Mouse (Mus musculus): ENCODE results near the gene Aldh4a1. TPM values are rescaled to one million over a fixed set of nuclear protein-coding genes. Genes with fewer than 3 reads are reported as not detected.

Gene Aldh4a1
- polyA plus RNA-seq, 1 experiment from 2014 or later, result 27.0 TPM

DNA sequence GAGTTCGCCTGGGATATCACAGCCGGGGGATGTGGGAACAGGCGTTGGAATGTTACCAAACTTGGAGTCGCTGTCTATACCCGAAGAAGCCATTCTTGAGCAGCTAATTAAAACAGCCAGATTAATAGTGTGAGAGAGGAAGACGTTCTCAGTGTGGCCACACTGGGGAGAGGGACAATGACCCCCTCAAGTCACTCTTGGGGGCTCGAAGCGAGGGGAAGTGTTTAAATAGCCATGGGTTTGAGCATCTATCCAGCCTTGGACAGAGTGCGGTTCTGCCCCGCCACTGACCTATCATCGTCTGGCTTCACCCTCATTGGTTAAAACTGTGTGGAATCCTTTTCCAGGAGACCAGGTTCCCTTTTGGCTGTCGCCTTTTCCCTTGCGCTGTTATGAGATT is 24.3 kb upstream of the Aldh4a1 start:
- no peaks in the 10 kb centered on the region for H3K27me3 ChIP-seq (ENCODE audit: control insufficient read depth, insufficient read depth, low read depth, low read length)
- no peaks in the 10 kb centered on the region for H3K36me3 ChIP-seq (ENCODE audit: control insufficient read depth, insufficient read depth, low read length)
- peaks cover 42% of the 10 kb centered on the region for H3K4me1 ChIP-seq (ENCODE audit: control insufficient read depth, insufficient read depth, low read length)
- H3K27ac ChIP-seq (ENCODE audit: low read length), result peak overlapping the region; percentile 77
- H3K9ac ChIP-seq (ENCODE audit: low read depth, low read length), result no peak overlapping the region; the same call in 1 of the 2 replicates
- no peak for ATAC-seq
- 36% methylated on average over 13 of the region's 13 CpGs for WGBS
- H3K9me3 ChIP-seq (replicated peaks; ENCODE audit: control insufficient read depth, low read length, poor library complexity, severe bottlenecking), result no peaks in the 10 kb centered on the region
- no peak overlapping the region for H3K4me3 ChIP-seq (ENCODE audit: low read depth, low read length)
- peak overlapping the region; percentile 49 for H3K4me2 ChIP-seq (ENCODE audit: low read length)

DNA sequence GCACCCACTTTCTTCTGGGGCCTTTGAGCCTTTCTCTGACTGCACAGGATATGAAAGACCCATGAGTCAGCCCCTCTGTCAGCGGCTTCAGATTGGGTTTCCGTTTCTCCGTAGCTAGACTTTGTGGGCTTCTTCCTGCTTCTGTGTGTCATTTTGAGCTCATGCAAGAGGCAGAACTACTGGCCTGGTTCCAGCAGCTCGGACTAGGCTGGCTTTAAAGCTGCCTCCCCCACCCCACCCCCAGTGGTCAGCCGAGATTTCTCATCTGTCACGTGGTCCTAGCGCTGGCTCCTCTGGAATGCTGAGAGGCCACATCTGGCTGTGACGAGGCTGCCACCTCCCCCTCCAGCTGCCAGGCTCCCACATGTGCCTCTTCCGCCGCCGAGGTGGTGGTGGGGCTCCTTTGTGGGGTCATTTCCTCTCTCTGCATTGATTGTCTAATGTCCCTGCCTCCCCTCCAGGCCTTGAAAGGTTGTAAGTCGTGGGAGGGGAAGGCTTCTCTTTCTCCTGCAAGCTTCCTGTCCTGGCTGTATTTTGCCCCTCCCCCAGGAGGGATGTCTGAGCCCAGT is 23.6 kb upstream of the Aldh4a1 start:
- no peak for ATAC-seq

DNA sequence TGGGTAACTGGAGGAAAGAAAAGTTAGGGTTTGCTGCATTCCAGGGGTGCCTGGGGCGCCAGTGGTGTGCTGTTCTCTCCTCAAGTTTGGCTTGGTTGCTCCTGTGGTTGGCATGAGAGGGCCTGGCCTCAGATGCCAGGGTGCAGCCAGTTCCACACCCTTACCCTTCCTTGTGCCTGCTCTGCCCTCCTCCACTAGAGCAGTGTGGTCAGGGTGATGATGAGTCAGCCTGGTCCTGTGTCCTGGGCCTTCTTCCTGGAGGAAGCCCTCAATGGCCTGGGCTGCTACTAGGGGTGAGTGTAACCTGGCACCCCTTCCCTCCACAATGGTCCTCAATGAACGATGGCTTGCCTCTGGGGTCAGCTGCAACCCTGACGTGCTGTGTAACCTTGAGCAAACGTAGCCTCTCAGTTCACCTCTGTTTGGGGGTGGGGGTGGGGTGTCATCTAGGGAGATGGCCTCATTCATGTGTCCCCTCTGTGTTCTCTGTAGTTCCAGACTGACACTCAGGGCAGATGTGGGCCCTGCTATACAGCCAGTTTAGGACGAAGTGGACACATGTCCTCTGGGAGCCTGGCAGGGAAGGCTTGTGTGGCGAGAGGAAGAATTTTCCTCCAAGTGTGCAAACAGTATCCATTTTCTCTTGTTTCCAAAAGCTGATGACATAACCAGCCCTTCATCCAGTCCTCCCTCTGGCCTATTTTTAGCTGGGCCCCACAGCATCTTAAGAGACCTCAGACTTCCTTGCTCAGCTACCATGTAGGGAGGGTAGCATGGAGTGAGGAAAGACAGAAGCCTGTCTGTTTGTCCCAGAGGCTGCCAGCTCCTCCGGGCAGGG is 20.9 kb upstream of the Aldh4a1 start:
- Histone ChIP-seq H3K27me3 (ENCODE audit: control insufficient read depth, insufficient read depth, low read depth, low read length) (no peaks in the 10 kb centered on the region), H3K9me3 (replicated peaks; ENCODE audit: control insufficient read depth, low read length, poor library complexity, severe bottlenecking) (no peaks in the 10 kb centered on the region), H3K4me1 (ENCODE audit: control insufficient read depth, insufficient read depth, low read length) (peaks cover 30% of the 10 kb centered on the region), H3K4me3 (ENCODE audit: low read depth, low read length) (no peak overlapping the region), H3K27ac (ENCODE audit: low read length) (no peak overlapping the region), H3K36me3 (ENCODE audit: control insufficient read depth, insufficient read depth, low read length) (peaks cover 2% of the 10 kb centered on the region; the same call in 1 of the 2 replicates), H3K4me2 (ENCODE audit: low read length) (no peak overlapping the region), H3K9ac (ENCODE audit: low read depth, low read length) (no peak overlapping the region)
- 71% methylated on average over 7 of the region's 7 CpGs for WGBS
- no peak for ATAC-seq

More for the DNA sequence above, 23.6 kb upstream of the Aldh4a1 start:
- Histone ChIP-seq H3K9ac (ENCODE audit: low read depth, low read length) (peak overlapping the region; percentile 55), H3K9me3 (replicated peaks; ENCODE audit: control insufficient read depth, low read length, poor library complexity, severe bottlenecking) (no peaks in the 10 kb centered on the region), H3K27me3 (ENCODE audit: control insufficient read depth, insufficient read depth, low read depth, low read length) (no peaks in the 10 kb centered on the region), H3K36me3 (ENCODE audit: control insufficient read depth, insufficient read depth, low read length) (no peaks in the 10 kb centered on the region), H3K4me3 (ENCODE audit: low read depth, low read length) (0 out of 2 replicates have a peak overlapping the region, but pooled peaks have one; percentile 17), H3K4me2 (ENCODE audit: low read length) (peak overlapping the region; percentile 49), H3K4me1 (ENCODE audit: control insufficient read depth, insufficient read depth, low read length) (peaks cover 42% of the 10 kb centered on the region), H3K27ac (ENCODE audit: low read length) (peak overlapping the region; percentile 77)
- under 1% methylated on average over 12 of the region's 12 CpGs for WGBS

DNA sequence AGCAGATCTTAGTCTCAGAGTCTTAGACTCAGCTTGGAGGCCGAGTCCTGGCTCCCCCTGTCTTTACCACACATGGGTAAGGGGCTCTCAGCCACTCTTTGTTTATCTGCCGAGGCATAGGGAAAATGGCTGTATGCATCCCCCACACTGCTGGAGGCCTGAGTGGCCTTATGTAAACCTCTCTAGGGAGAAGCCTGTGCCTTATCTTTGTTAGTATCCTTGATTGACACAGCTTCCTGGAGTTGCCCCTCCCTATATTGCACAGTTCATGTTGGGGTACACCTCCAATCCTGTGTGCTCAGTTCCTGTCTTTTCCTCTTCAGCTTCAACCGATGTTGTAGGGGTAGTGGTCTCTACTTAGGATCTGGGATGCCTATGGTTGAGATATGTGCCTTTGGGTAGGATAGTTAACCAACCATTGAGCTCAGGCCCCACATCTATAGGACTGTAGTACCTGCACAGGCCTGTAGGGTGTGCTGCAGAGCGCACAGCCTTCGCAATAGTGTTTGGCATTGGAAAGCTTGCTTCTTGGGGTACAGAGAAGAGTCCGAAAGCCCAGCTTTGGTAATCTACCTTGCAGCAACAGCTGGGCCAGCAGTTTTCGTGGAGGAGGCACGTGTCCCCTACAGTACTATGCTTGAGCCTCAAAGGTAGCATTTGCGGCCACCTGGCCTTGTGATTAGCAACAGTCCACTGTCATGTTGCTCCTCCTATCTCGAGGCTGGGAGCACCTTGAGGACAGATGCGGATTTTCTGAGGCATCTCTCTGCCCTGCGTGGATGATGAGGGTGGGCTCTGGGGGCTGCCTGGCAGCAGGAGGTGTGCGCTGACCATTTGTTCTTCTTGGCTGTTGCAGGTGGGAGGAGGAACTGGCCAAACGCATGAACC is 20.1 kb upstream of the Aldh4a1 start, which contains the start of gene Gm21969:
Gene Gm21969 (plus strand): TSS at position 830 of the 888 bp plus-strand sequence.
- Histone ChIP-seq H3K36me3 (ENCODE audit: control insufficient read depth, insufficient read depth, low read length) (peaks cover 2% of the 10 kb centered on the region; the same call in 1 of the 2 replicates), H3K4me1 (ENCODE audit: control insufficient read depth, insufficient read depth, low read length) (peaks cover 22% of the 10 kb centered on the region), H3K27ac (ENCODE audit: low read length) (no peak within 1 kb of the TSS), H3K4me2 (ENCODE audit: low read length) (no peak within 1 kb of the TSS), H3K27me3 (ENCODE audit: control insufficient read depth, insufficient read depth, low read depth, low read length) (no peaks in the 10 kb centered on the region), H3K4me3 (ENCODE audit: low read depth, low read length) (no peak within 1 kb of the TSS), H3K9me3 (replicated peaks; ENCODE audit: control insufficient read depth, low read length, poor library complexity, severe bottlenecking) (no peaks in the 10 kb centered on the region), H3K9ac (ENCODE audit: low read depth, low read length) (no peak within 1 kb of the TSS)
- 52% methylated on average over 14 of the region's 14 CpGs for WGBS
- no peak for ATAC-seq

DNA sequence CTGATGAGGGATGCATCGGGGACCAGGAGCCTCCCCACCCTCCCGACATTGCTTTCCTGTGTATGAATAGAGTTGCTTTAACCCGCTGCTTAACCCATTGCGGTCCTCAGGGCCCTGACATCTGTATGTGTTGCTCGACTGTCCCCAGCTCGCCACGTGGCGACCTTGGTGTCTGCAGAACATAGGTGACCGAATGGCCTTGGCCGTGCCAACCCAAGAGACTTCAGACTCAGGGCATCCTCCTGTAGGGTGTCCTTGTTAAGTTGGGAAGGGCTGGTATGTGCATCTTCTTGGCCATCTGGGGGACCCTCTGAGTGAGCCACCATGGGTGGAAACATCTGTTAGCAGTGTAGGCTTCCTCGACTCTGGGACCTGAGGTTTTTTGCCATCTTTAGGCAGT is 17.4 kb upstream of the Aldh4a1 start:
- WGBS, result 89% methylated on average over 11 of the region's 11 CpGs
- no peak overlapping the region for H3K9ac ChIP-seq (ENCODE audit: low read depth, low read length)
- H3K27ac ChIP-seq (ENCODE audit: low read length), result no peak overlapping the region
- no peak overlapping the region for H3K4me2 ChIP-seq (ENCODE audit: low read length)
- H3K27me3 ChIP-seq (ENCODE audit: control insufficient read depth, insufficient read depth, low read depth, low read length), result no peaks in the 10 kb centered on the region
- no peaks in the 10 kb centered on the region; the same call in 1 of the 2 replicates for H3K4me1 ChIP-seq (ENCODE audit: control insufficient read depth, insufficient read depth, low read length)
- no peaks in the 10 kb centered on the region for H3K9me3 ChIP-seq (replicated peaks; ENCODE audit: control insufficient read depth, low read length, poor library complexity, severe bottlenecking)
- no peak overlapping the region for H3K4me3 ChIP-seq (ENCODE audit: low read depth, low read length)
- peaks cover 2% of the 10 kb centered on the region; the same call in 1 of the 2 replicates for H3K36me3 ChIP-seq (ENCODE audit: control insufficient read depth, insufficient read depth, low read length)
- ATAC-seq, result no peak

DNA sequence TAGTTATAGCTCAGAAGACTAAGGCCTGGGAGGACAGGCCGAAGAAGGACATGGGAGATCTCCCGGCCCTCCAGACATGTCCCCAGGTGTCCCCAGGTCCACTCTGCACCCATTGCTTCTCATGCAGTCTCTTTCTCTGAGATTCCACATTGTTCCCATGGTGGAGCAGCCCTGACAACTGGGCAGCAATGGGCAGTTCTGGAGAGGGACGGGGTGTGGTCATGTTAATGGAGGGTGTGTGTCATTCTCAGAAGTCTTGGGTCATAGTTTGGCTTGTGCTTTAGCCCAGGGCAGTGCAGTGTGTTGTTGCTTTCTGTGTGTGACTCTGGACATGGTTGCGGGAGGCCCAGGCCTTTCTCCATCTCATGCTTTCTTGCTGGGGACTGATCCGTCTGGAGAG is 15.9 kb upstream of the Aldh4a1 start:
- WGBS, result 97% methylated on average over 5 of the region's 5 CpGs
- ATAC-seq, result no peak
- Histone ChIP-seq H3K9ac (ENCODE audit: low read depth, low read length) (no peak overlapping the region), H3K27ac (ENCODE audit: low read length) (no peak overlapping the region), H3K4me1 (ENCODE audit: control insufficient read depth, insufficient read depth, low read length) (peaks cover 3% of the 10 kb centered on the region; the same call in 1 of the 2 replicates), H3K4me2 (ENCODE audit: low read length) (no peak overlapping the region), H3K9me3 (replicated peaks; ENCODE audit: control insufficient read depth, low read length, poor library complexity, severe bottlenecking) (no peaks in the 10 kb centered on the region), H3K36me3 (ENCODE audit: control insufficient read depth, insufficient read depth, low read length) (peaks cover 2% of the 10 kb centered on the region; the same call in 1 of the 2 replicates), H3K4me3 (ENCODE audit: low read depth, low read length) (no peak overlapping the region), H3K27me3 (ENCODE audit: control insufficient read depth, insufficient read depth, low read depth, low read length) (no peaks in the 10 kb centered on the region)

DNA sequence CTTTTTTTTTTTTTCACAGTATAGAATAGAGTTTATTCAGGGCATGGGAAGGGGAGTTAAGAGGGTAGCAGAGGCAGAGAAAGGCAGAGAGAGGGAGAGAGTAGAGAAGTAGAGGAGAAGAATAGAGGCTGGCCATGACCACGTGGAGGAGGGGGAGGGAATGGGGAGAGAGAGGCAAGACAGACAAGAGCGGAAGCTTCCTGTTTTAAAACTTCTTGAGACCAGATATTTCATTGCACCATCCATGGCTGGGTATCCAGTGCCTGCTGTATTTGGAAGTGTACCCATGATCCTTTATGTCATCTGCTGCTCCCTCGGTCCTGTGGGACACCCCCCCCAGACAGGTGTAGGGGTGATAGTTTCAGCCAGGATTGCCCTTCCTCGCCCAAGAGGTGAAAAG is 13.7 kb upstream of the Aldh4a1 start:
- no peak overlapping the region for H3K4me3 ChIP-seq (ENCODE audit: low read depth, low read length)
- no peak overlapping the region for H3K4me2 ChIP-seq (ENCODE audit: low read length)
- no peak overlapping the region for H3K27ac ChIP-seq (ENCODE audit: low read length)
- WGBS, result 62% methylated on average over 4 of the region's 4 CpGs
- ATAC-seq, result no peak
- peaks cover 8% of the 10 kb centered on the region for H3K36me3 ChIP-seq (ENCODE audit: control insufficient read depth, insufficient read depth, low read length)
- H3K9ac ChIP-seq (ENCODE audit: low read depth, low read length), result no peak overlapping the region
- H3K9me3 ChIP-seq (replicated peaks; ENCODE audit: control insufficient read depth, low read length, poor library complexity, severe bottlenecking), result no peaks in the 10 kb centered on the region; the same call in 1 of the 2 replicates
- H3K27me3 ChIP-seq (ENCODE audit: control insufficient read depth, insufficient read depth, low read depth, low read length), result no peaks in the 10 kb centered on the region
- H3K4me1 ChIP-seq (ENCODE audit: control insufficient read depth, insufficient read depth, low read length), result 0 out of 2 replicates have a peak, but pooled peaks cover 3% of the 10 kb centered on the region

DNA sequence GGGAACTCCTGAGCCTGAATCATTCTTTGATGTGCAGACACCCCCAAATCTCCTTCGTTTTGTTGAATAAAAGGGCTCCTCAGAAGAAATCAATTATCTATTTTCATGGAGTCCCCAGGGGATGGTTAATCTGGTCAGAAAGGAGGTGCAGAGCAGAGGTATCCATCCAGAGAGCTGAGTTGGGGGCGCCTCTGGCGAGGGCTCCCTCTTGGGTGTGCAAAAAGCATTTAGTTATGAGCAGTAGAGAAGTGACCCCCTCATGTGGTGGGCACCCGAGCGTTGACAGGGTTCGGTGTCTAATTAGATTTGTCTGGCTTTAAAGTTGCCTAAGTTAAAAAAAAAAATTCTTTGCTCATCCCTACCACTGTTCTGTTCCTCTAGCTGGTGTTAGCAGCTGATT is 11.7 kb upstream of the Aldh4a1 start:
- Histone ChIP-seq H3K36me3 (ENCODE audit: control insufficient read depth, insufficient read depth, low read length) (peaks cover 14% of the 10 kb centered on the region), H3K4me3 (ENCODE audit: low read depth, low read length) (no peak overlapping the region), H3K4me1 (ENCODE audit: control insufficient read depth, insufficient read depth, low read length) (0 out of 2 replicates have a peak, but pooled peaks cover 5% of the 10 kb centered on the region), H3K9ac (ENCODE audit: low read depth, low read length) (no peak overlapping the region), H3K27ac (ENCODE audit: low read length) (peak overlapping the region; percentile 40), H3K4me2 (ENCODE audit: low read length) (no peak overlapping the region; the same call in 1 of the 2 replicates), H3K9me3 (replicated peaks; ENCODE audit: control insufficient read depth, low read length, poor library complexity, severe bottlenecking) (no peaks in the 10 kb centered on the region; the same call in 1 of the 2 replicates), H3K27me3 (ENCODE audit: control insufficient read depth, insufficient read depth, low read depth, low read length) (no peaks in the 10 kb centered on the region)
- WGBS, result 23% methylated on average over 6 of the region's 6 CpGs
- ATAC-seq, result no peak
